9 mouse cellular contexts compared by ENCODE assay signal in the genomic region with DNA sequence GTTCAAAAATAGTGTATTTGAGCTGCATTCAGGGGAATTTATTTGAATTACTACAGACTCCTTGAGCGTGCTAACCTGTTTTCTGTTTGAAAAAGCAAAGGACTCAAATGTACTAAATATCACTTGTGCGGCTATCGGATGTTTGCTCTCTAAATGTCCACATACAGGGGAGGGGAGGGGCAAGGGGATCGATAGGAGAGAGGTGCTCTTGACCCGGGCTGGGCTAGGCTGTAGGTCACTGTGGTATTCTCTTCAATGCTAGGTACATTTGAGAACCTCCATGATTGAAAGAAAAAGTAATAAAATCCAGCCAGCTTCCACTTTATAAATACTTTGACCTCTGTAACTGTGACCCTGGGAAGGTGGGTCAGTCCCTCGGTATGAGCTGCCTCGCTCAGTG. TPM values are rescaled to one million over a fixed set of nuclear protein-coding genes. Genes with fewer than 3 reads are reported as not detected.
DNase-seq lines count a peak whose midpoint lies in the region; ATAC-seq and TF ChIP-seq lines count a peak whose summit lies in the region.
"Had no signal": no experiment of that assay in that cellular context is flagged by ENCODE, and none has a peak within 500 bp of the region (broad histone marks: within the 10 kb centered on the region; RNA-seq: fewer than 3 reads in every experiment).

No protein-coding gene starts in this region.

- H3K9ac ChIP-seq in lung, postnatal 0 days (replicated peaks; ENCODE audit: low read depth): no peak overlapping the region
- no peak overlapping the region for H3K9ac ChIP-seq in hindbrain, embryonic 11.5 days (ENCODE audit: low read depth, low read length)
- H3K9ac ChIP-seq in liver, embryonic 13.5 days: no peak overlapping the region
- no peak overlapping the region for H3K9ac ChIP-seq in stomach, embryonic 15.5 days

- no peak overlapping the region for H3K27ac ChIP-seq in lung, postnatal 0 days (ENCODE audit: low read length)
- peak overlapping the region; percentile 79 for H3K27ac ChIP-seq in hindbrain, embryonic 11.5 days (ENCODE audit: low read depth, low read length)
- no peak overlapping the region for H3K27ac ChIP-seq in liver, embryonic 13.5 days
- no peak overlapping the region for H3K27ac ChIP-seq in stomach, embryonic 15.5 days

- H3K27me3 ChIP-seq in lung, postnatal 0 days (replicated peaks; ENCODE audit: insufficient read depth, low read length): no peaks in the 10 kb centered on the region
- no peaks in the 10 kb centered on the region for H3K27me3 ChIP-seq in hindbrain, embryonic 11.5 days (ENCODE audit: control insufficient read depth, insufficient read depth, low read length)
- H3K27me3 ChIP-seq in liver, embryonic 13.5 days: no peaks in the 10 kb centered on the region
- H3K27me3 ChIP-seq in stomach, embryonic 15.5 days (replicated peaks): no peaks in the 10 kb centered on the region

- peak overlapping the region; percentile 52 for H3K4me2 ChIP-seq in lung, postnatal 0 days (replicated peaks; ENCODE audit: low read depth, low read length)
- H3K4me2 ChIP-seq in hindbrain, embryonic 11.5 days (replicated peaks; ENCODE audit: low read depth, low read length): peak overlapping the region; percentile 33
- H3K4me2 ChIP-seq in liver, embryonic 13.5 days: 0 out of 2 replicates have a peak overlapping the region, but pooled peaks have one; percentile 6
- peak overlapping the region; percentile 52 for H3K4me2 ChIP-seq in stomach, embryonic 15.5 days

- TF ChIP-seq CTCF in lung, postnatal 0 days (IDR thresholded peaks at IDR 0.05): no peak

- peaks cover 9% of the 10 kb centered on the region; the same call in 1 of the 2 replicates for H3K4me1 ChIP-seq in lung, postnatal 0 days (ENCODE audit: insufficient read depth, low read depth, low read length)
- peaks cover 22% of the 10 kb centered on the region for H3K4me1 ChIP-seq in hindbrain, embryonic 11.5 days (replicated peaks; ENCODE audit: control insufficient read depth, insufficient read depth, low read length)
- no peaks in the 10 kb centered on the region for H3K4me1 ChIP-seq in liver, embryonic 13.5 days (replicated peaks)
- H3K4me1 ChIP-seq in stomach, embryonic 15.5 days: peaks cover 16% of the 10 kb centered on the region; the same call in 1 of the 2 replicates

- TF ChIP-seq EP300 in lung, postnatal 0 days (IDR thresholded peaks at IDR 0.05): no peak

- 0 out of 2 replicates have a peak overlapping the region, but pooled peaks have one; percentile 21 for H3K4me3 ChIP-seq in lung, postnatal 0 days (ENCODE audit: low read depth, low read length)
- no peak overlapping the region for H3K4me3 ChIP-seq in hindbrain, embryonic 11.5 days (ENCODE audit: low read depth, low read length)
- no peak overlapping the region for H3K4me3 ChIP-seq in liver, embryonic 13.5 days (replicated peaks)
- 0 out of 2 replicates have a peak overlapping the region, but pooled peaks have one; percentile 25 for H3K4me3 ChIP-seq in stomach, embryonic 15.5 days (replicated peaks)

- H3K9me3 ChIP-seq in lung, postnatal 0 days (ENCODE audit: low read length): no peaks in the 10 kb centered on the region
- no peaks in the 10 kb centered on the region for H3K9me3 ChIP-seq in hindbrain, embryonic 11.5 days (ENCODE audit: control insufficient read depth, low read length)
- H3K9me3 ChIP-seq in liver, embryonic 13.5 days (replicated peaks): no peaks in the 10 kb centered on the region
- H3K9me3 ChIP-seq in stomach, embryonic 15.5 days: no peaks in the 10 kb centered on the region

- no peak for DNase-seq in lung, postnatal 0 days (ENCODE audit: low spot score)
- DNase-seq in lung, postnatal 36 days: no peak
- no peak for DNase-seq in hindbrain, embryonic 11.5 days (ENCODE audit: low spot score)
- DNase-seq in liver, embryonic 13.5 days: no peak
- no peak for DNase-seq in adrenal gland, postnatal 14 days
- no peak for DNase-seq in cerebellum, postnatal 4 days (ENCODE audit: low spot score in 2 of 2)
- no peak for DNase-seq in frontal cortex, postnatal 25 days (ENCODE audit: low spot score in 2 of 2)

- no peak for ATAC-seq in lung, postnatal 0 days
- 0 out of 2 replicates have a peak, but pooled peaks have one; percentile 5 for ATAC-seq in hindbrain, embryonic 11.5 days (ENCODE audit: low FRiP score)
- ATAC-seq in liver, embryonic 13.5 days (ENCODE audit: low read depth): no peak
- no peak for ATAC-seq in stomach, embryonic 15.5 days (ENCODE audit: insufficient read depth, low FRiP score, low read depth)

- no peaks in the 10 kb centered on the region for H3K36me3 ChIP-seq in lung, postnatal 0 days (ENCODE audit: insufficient read depth, low read length)
- H3K36me3 ChIP-seq in hindbrain, embryonic 11.5 days (ENCODE audit: control insufficient read depth, insufficient read depth, low read length): no peaks in the 10 kb centered on the region
- H3K36me3 ChIP-seq in liver, embryonic 13.5 days: no peaks in the 10 kb centered on the region
- no peaks in the 10 kb centered on the region for H3K36me3 ChIP-seq in stomach, embryonic 15.5 days
- H3K36me3 ChIP-seq: G1E had no signal

- WGBS in lung, postnatal 0 days: 48% methylated on average over 7 of the region's 7 CpGs
- 50% methylated on average over 7 of the region's 7 CpGs for WGBS in hindbrain, embryonic 11.5 days
- 59% methylated on average over 7 of the region's 7 CpGs for WGBS in liver, embryonic 13.5 days (ENCODE audit: insufficient replicate concordance)
- 47% methylated on average over 7 of the region's 7 CpGs for WGBS in stomach, embryonic 15.5 days

RNA-seq across cellular contexts. Expression of a gene that starts 33.1 kb away (rescaled TPM):
- 8.6 and 9.9 TPM in 2 replicates for polyA plus RNA-seq in lung, postnatal 0 days (2015; fragmentation: Nextera tagmentation; extraction: Ambion mirVana)
- 47.9 and 59.8 TPM in 2 replicates for polyA plus RNA-seq in hindbrain, embryonic 11.5 days (2014; fragmentation: Nextera tagmentation; extraction: Ambion mirVana)
- polyA plus RNA-seq in liver, embryonic 13.5 days (2015; fragmentation: Nextera tagmentation; extraction: Ambion mirVana): 0.12 and 0.14 TPM in 2 replicates
- polyA plus RNA-seq in stomach, embryonic 15.5 days (2015; fragmentation: Nextera tagmentation; extraction: Ambion mirVana): 6.1 and 7.2 TPM in 2 replicates
- 13.7 and 14.3 TPM in 2 replicates for total RNA-seq in adrenal gland, postnatal 14 days (2021)
- polyA plus RNA-seq: G1E had no signal

Comparison
In these comparisons a context has a peak if more than half of its experiments do, and no peak if none do; other contexts are left out.
1. H3K4me3 ChIP-seq: peak in lung, postnatal 0 days (single experiment) and stomach, embryonic 15.5 days (single experiment); none in hindbrain, embryonic 11.5 days (single experiment) and liver, embryonic 13.5 days (single experiment).
2. Peak in every context shown above with its lines, with median percentiles within 50 percentile points of each other: H3K4me2 ChIP-seq.